Mouse (Mus musculus) MEL (cell line): ENCODE measurements at regions not wholly inside any gene's neighbourhood (a gene's known extent, or its start where the extent isn't known, plus 50 kb on each side); places are given as distances from the start of the nearest gene placed in this dataset.
"Not testable (repeated sequence)": the region's sequence is repeated elsewhere in the genome, so short reads cannot be mapped to it uniquely, and the experiment has no call there.

Experiments
- CTCF ChIP-seq, 3 experiments: IDR thresholded peaks in 2 of 3; conservative IDR thresholded peaks in 1 of 3; 2 replicates each; pipeline ENCODE4 v1.5.1; 2011 to 2012; ENCODE audit warnings: low read length in 3 of 3, low read depth in 2 of 3, mild to moderate bottlenecking in 2 of 3, improper control_type of control experiment in 1 of 3, inconsistent platforms in 1 of 3, mixed read lengths in 1 of 3, moderate library complexity in 1 of 3; ENCODE audit not compliant: control insufficient read depth in 1 of 3, insufficient read depth in 1 of 3, poor library complexity in 1 of 3, severe bottlenecking in 1 of 3
- KAT2A ChIP-seq: conservative IDR thresholded peaks from 2 replicates; pipeline ENCODE4 v1.6.1; 2012; ENCODE audit warnings: low read depth, low read length, improper control_type of control experiment, inconsistent platforms
- MAFK ChIP-seq: IDR thresholded peaks from 2 replicates; pipeline ENCODE4 v1.6.1; 2011; ENCODE audit warnings: low read depth, mild to moderate bottlenecking, low read length, improper control_type of control experiment, borderline replicate concordance
- MAZ ChIP-seq: IDR thresholded peaks from 2 replicates; pipeline ENCODE4 v1.6.1; 2012; ENCODE audit warnings: low read depth, mild to moderate bottlenecking, inconsistent platforms, low read length, improper control_type of control experiment
- NELFE ChIP-seq: IDR thresholded peaks from 2 replicates; pipeline ENCODE4 v1.6.1; 2011; ENCODE audit warnings: low read depth, low read length, improper control_type of control experiment
- POLR2A ChIP-seq, 2 experiments: IDR thresholded peaks; 2 replicates each; pipeline ENCODE4 v1.6.1; 2011 to 2012; ENCODE audit warnings: low read length in 2 of 2, mild to moderate bottlenecking in 2 of 2, control low read depth in 1 of 2, improper control_type of control experiment in 1 of 2, low read depth in 1 of 2, moderate library complexity in 1 of 2; ENCODE audit not compliant: control insufficient read depth in 1 of 2, insufficient read depth in 1 of 2, poor library complexity in 1 of 2
- POLR2AphosphoS5 ChIP-seq: IDR thresholded peaks from 2 replicates; pipeline ENCODE4 v1.6.1; 2012; ENCODE audit warnings: low read depth, borderline replicate concordance, mild to moderate bottlenecking, inconsistent platforms, low read length, moderate library complexity, mixed read lengths
- RAD21 ChIP-seq: IDR thresholded peaks from 2 replicates; pipeline ENCODE4 v1.6.1; 2011; ENCODE audit warnings: mild to moderate bottlenecking, low read depth, low read length, improper control_type of control experiment
- TAL1 ChIP-seq: IDR thresholded peaks from 2 replicates; pipeline ENCODE4 v1.6.1; 2012; ENCODE audit warnings: mild to moderate bottlenecking, inconsistent platforms, low read length, moderate library complexity, mixed read lengths
- USF1 ChIP-seq: IDR thresholded peaks from 2 replicates; pipeline ENCODE4 v1.6.1; 2014; ENCODE audit warnings: low read depth, mild to moderate bottlenecking, inconsistent platforms, low read length, improper control_type of control experiment, moderate library complexity
- USF2 ChIP-seq, 2 experiments: IDR thresholded peaks; 2 replicates each; pipeline ENCODE4 v1.6.1; 2011 to 2012; ENCODE audit warnings: improper control_type of control experiment in 2 of 2, low read length in 2 of 2, borderline replicate concordance in 1 of 2, inconsistent platforms in 1 of 2, low read depth in 1 of 2, mild to moderate bottlenecking in 1 of 2; ENCODE audit not compliant: insufficient read depth in 1 of 2
- ZC3H11A ChIP-seq: IDR thresholded peaks from 2 replicates; pipeline ENCODE4 v1.6.1; 2012; ENCODE audit warnings: low read depth, mild to moderate bottlenecking, inconsistent platforms, low read length, improper control_type of control experiment
- ZKSCAN1 ChIP-seq: IDR thresholded peaks from 2 replicates; pipeline ENCODE4 v1.6.1; 2012; ENCODE audit warnings: low read depth, mild to moderate bottlenecking, inconsistent platforms, low read length, improper control_type of control experiment, moderate library complexity
- ZMIZ1 ChIP-seq: IDR thresholded peaks from 2 replicates; pipeline ENCODE4 v1.6.1; 2012; ENCODE audit warnings: low read depth, mild to moderate bottlenecking, inconsistent platforms, low read length, improper control_type of control experiment, moderate library complexity

DNA sequence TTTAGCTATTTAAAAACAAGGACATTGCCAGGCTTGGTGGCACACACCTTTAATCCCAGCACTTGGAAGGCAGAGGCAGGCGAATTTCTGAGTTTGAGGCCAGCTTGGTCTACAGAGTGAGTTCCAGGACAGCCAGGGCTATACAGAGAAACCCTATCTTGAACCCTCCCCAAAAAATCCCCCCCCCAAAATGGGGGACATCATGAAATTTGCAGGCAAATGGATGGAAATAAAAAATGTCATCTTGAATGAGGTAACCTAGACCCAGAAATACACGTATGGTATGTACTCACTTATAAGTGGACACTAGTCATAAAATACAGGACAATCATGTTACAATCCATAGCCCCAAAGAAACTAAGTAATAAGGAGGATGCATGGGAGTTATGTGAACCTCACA lies 69.4 kb upstream of the Gm21119 start:
- not testable (repeated sequence) for TF ChIP-seq CTCF (IDR thresholded peaks at IDR 0.05 in 2 of 3, conservative IDR thresholded peaks at IDR 0.05 in 1 of 3; ENCODE audit: control insufficient read depth in 1 of 3, insufficient read depth in 1 of 3, low read depth in 2 of 3, low read length in 3 of 3, poor library complexity in 1 of 3, severe bottlenecking in 1 of 3); NELFE; MAZ; ZMIZ1; POLR2A (IDR thresholded peaks at IDR 0.05; ENCODE audit: control insufficient read depth in 1 of 2, insufficient read depth in 1 of 2, low read depth in 1 of 2, low read length in 2 of 2, poor library complexity in 1 of 2); MAFK; TAL1; KAT2A; USF2 (IDR thresholded peaks at IDR 0.05; ENCODE audit: borderline replicate concordance in 1 of 2, insufficient read depth in 1 of 2, low read depth in 1 of 2, low read length in 2 of 2); ZKSCAN1; USF1; POLR2AphosphoS5; RAD21; ZC3H11A
